Mouse (Mus musculus) mouse trophoblast stem cell (cell line): Measurements from ENCODE around the gene Fbxl22.

Experiments
- in situ Hi-C, 2 experiments: fragments of 300-500 bp; cut with MseI, MboI; formaldehyde crosslinking; loops; 2 replicates in 1 of 2; 3 replicates in 1 of 2; pipeline ENCODE4 v1.15.1; 2025

The Fbxl22 gene

GRCm38 (mm10) chr9:66514256-66514770 lies at the start of gene Fbxl22:
TSS of gene Fbxl22 (minus strand) at chr9:66514593.
- in situ Hi-C loops = no loop called here

- in situ Hi-C loops = no loop called here
Observed at GRCm38 (mm10) chr9:66562215-66562614, 47.8 kb upstream of the Fbxl22 start.

DNA sequence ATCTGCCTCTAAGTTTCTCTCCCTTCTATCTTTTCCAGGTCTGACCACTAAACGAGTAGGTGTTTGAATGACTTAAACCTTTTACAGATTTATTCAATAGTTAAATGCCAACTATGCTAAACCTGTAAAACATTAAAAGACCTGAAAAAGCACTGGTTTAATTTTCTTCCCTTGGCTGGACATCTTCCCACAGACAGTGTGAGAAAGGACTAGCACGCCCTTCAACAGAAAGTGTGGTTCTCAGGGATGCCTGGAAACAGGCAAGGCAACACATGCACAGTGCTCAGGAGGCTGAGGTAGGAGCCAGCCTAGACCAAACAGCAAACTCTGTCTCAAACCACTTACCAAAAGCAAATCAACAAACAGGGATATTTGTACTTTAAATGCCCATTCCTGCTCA lies 47.1 kb upstream of the Fbxl22 start:
- in situ Hi-C loops = no loop called here

- in situ Hi-C loops = no loop called here
Observed at GRCm38 (mm10) chr9:66560728-66561127, 46.3 kb upstream of the Fbxl22 start.

DNA sequence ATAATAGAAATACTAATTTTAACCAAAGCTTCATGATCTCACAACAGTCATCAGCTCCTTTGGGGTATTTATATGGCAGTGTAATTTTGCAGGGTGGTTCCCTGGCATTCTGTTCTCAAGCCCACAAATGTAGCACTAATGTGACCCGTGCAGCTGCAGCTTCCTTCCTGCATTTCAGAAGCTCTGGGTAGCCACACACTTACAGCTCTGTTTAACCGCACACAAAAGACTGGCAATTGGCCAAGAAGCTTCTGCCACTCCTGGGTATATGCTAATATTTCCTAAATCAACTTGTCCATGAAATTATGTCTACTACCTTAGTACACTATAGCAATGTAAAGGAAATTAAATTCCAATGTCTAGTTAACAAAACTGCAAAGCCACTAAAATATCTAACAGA lies 45.9 kb upstream of the Fbxl22 start:
- in situ Hi-C loops = no loop called here

DNA sequence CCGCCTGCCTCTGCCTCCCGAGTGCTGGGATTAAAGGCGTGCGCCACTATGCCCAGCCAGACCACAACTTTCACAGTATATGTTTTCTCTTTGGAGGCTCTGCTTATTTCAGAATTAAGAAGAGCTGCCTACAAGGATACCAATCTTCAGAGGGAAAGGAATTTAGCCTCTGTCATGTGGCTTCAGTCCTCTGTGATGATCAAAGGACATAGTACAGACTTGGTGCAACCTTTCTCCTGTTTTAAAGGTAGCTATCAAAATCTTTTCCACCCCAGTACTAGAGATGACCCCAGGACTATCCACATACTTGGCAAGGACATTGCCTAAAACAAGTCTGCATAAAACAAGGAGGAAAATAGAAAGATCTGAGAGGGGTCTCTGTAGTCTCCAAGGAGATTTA lies 44.6 kb upstream of the Fbxl22 start:
- in situ Hi-C loops = no loop called here

GRCm38 (mm10) chr9:66542785-66543184 lies 28.4 kb upstream of the Fbxl22 start:
- in situ Hi-C loops = no loop called here

- in situ Hi-C loops = no loop called here
Observed at GRCm38 (mm10) chr9:66521595-66521994, 7.2 kb upstream of the Fbxl22 start.

- in situ Hi-C loops = no loop called here
Observed at GRCm38 (mm10) chr9:66520299-66520698, 5.9 kb upstream of the Fbxl22 start.

DNA sequence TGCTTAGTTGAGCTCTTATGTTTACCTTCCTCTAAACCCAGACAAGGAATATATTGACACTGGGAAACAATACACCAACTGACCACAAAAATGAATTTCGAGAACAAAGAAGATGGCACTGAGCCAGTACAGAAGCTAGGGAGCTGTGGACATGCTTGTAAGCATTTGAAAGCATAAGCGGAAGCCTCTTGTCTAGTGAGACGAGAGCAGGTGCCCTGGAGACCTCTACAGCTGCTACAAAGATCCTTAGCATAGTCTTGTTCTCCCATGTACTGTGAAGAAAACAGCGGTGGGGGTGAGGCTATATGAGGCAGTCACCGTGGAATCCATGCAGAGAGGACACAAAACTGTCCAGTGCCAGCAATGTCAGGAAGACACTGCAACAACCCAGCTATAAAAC lies 4.5 kb upstream of the Fbxl22 start:
- in situ Hi-C loops = no loop called here

GRCm38 (mm10) chr9:66518251-66518650 lies 3.9 kb upstream of the Fbxl22 start:
- in situ Hi-C loops = no loop called here

GRCm38 (mm10) chr9:66517746-66518145 lies 3.4 kb upstream of the Fbxl22 start:
- in situ Hi-C loops = no loop called here

GRCm38 (mm10) chr9:66516296-66516940 lies 2.0 kb upstream of the Fbxl22 start:
- in situ Hi-C loops = no loop called here

DNA sequence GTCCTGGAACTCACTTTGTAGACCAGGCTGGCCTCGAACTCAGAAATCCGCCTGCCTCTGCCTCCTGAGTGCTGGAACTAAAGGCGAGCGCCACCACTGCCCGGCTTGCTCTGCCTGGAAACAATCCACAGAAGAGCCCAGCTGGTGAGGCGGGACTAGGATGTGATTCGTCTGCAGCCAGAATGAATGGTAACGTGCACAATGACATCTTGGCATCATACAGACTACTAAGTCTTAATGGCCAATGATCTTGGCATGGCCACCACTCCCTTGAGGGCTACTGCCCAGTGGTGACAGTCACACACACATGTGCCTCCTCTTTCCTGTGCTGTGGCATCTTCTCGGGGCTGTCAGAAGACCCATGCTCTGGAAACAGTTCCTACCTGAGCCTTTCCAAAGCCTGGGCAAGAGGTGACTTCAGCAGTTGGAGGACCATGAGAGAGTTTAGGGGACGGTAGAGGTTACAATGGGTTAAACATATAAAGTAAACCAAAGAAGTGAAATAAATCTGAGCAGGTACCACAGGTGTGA lies 1.4 kb upstream of the Fbxl22 start:
- in situ Hi-C loops = no loop called here

DNA sequence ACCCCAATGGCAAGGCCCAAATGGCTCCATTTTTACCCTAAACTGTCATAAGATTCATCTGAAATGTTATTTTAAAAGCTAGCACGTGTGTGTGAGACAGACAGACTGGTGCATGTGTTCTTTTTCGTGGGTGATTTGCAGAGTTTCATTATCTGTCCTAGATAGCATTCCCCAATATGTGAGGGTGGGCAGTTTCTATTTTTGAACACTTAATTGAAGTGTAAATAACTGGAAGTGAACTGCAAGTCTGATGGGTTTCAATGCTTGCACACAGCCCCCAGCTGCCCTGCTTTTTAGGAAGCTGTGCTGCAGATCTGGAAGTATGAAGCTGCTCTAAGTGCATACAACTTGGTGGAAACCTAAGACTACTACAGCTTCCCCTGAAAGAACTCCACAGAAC lies 722 bp upstream of the Fbxl22 start:
- in situ Hi-C loops = no loop called here

- in situ Hi-C loops = no loop called here
Observed at GRCm38 (mm10) chr9:66513661-66514255, 635 bp downstream of the Fbxl22 start.

- in situ Hi-C loops = no loop called here
Observed at GRCm38 (mm10) chr9:66513150-66513549, 1.2 kb downstream of the Fbxl22 start.

GRCm38 (mm10) chr9:66512351-66512671 lies 2.1 kb downstream of the Fbxl22 start:
- in situ Hi-C loops = no loop called here

GRCm38 (mm10) chr9:66511580-66512350 lies 2.6 kb downstream of the Fbxl22 start:
- in situ Hi-C loops = no loop called here

GRCm38 (mm10) chr9:66510944-66511343 lies 3.4 kb downstream of the Fbxl22 start:
- in situ Hi-C loops = no loop called here

- in situ Hi-C loops = no loop called here
Observed at GRCm38 (mm10) chr9:66510351-66510841, 4.0 kb downstream of the Fbxl22 start.

GRCm38 (mm10) chr9:66508890-66509399 lies 5.4 kb downstream of the Fbxl22 start:
- in situ Hi-C loops = no loop called here
